ENCODE assay signal across 17 mouse cellular contexts in the genomic region with DNA sequence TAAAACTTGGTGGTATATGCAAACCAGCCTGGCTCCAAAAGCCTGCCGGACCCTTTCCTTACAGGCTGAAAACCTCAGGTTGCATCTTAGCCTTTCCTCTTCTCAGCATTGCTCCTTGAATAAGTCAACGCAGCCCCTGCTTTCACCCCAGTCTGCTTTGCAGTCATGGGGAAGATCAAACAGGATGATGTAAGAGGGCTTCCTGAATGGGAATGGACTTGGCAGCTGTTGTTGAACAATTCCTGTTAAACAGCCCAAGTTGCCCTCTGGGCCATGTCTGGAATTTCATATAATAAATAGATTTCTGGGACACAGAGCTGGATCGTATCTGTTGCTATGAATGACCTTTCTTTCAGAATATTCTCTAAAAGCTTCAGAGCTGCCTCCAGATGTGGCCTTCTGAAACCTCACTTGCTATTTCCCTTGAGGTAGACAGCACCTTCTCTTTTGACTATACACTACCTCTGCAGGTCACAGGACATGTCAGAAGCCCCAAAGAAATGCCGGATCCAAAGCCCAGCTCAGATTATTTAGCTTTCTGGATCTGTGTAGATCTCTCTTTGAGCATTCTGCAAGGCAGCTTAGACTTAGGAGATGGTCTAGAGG. TPM values are rescaled to one million over a fixed set of nuclear protein-coding genes. Genes with fewer than 3 reads are reported as not detected.
DNase-seq lines count a peak whose midpoint lies in the region; ATAC-seq and TF ChIP-seq lines count a peak whose summit lies in the region.
"Had no signal": no experiment of that assay in that cellular context is flagged by ENCODE, and none has a peak within 500 bp of the region (broad histone marks: within the 10 kb centered on the region; RNA-seq: fewer than 3 reads in every experiment).

No protein-coding gene starts in this region.

- H3K79me2 ChIP-seq in liver, adult 2 months (ENCODE audit: control insufficient read depth, insufficient read depth, low read length), result no peaks in the 10 kb centered on the region

- H3K4me1 ChIP-seq in embryonic facial prominence, embryonic 11.5 days (ENCODE audit: control insufficient read depth, insufficient read depth, low read length), result no peaks in the 10 kb centered on the region
- 0 out of 2 replicates have a peak, but pooled peaks cover 5% of the 10 kb centered on the region for H3K4me1 ChIP-seq in embryonic facial prominence, embryonic 10.5 days
- H3K4me1 ChIP-seq in liver, adult 2 months (ENCODE audit: control insufficient read depth, insufficient read depth, low read length), result no peaks in the 10 kb centered on the region
- H3K4me1 ChIP-seq in liver, embryonic 12.5 days, result no peaks in the 10 kb centered on the region
- H3K4me1 ChIP-seq: midbrain, embryonic 13.5 days had no signal

- 65% methylated on average over 4 of the region's 4 CpGs for WGBS in embryonic facial prominence, embryonic 11.5 days
- 83% methylated on average over 4 of the region's 4 CpGs for WGBS in embryonic facial prominence, embryonic 10.5 days
- WGBS in liver, adult 2 months, result 53% methylated on average over 4 of the region's 4 CpGs
- WGBS in liver, embryonic 12.5 days (ENCODE audit: insufficient replicate concordance), result 63% methylated on average over 4 of the region's 4 CpGs

- no peak for ATAC-seq in embryonic facial prominence, embryonic 11.5 days (replicated peaks; ENCODE audit: insufficient number of reproducible peaks, low FRiP score, low TSS enrichment, low read depth)
- ATAC-seq in liver, embryonic 12.5 days, result no peak
- ATAC-seq: midbrain, embryonic 13.5 days had no signal

- H3K27me3 ChIP-seq in embryonic facial prominence, embryonic 11.5 days (ENCODE audit: control insufficient read depth, insufficient read depth, low read length), result no peaks in the 10 kb centered on the region
- H3K27me3 ChIP-seq in embryonic facial prominence, embryonic 10.5 days (replicated peaks; ENCODE audit: low read depth, poor library complexity, severe bottlenecking), result no peaks in the 10 kb centered on the region
- no peaks in the 10 kb centered on the region for H3K27me3 ChIP-seq in liver, adult 2 months (ENCODE audit: control insufficient read depth, insufficient read depth, low read length)
- H3K27me3 ChIP-seq in liver, embryonic 12.5 days (replicated peaks), result no peaks in the 10 kb centered on the region
- H3K27me3 ChIP-seq: embryonic facial prominence, embryonic 15.5 days; midbrain, embryonic 13.5 days; neural tube, embryonic 13.5 days had no signal

- no peak overlapping the region for H3K4me2 ChIP-seq in embryonic facial prominence, embryonic 11.5 days (ENCODE audit: low read depth, low read length)
- no peak overlapping the region for H3K4me2 ChIP-seq in liver, embryonic 12.5 days
- H3K4me2 ChIP-seq: embryonic facial prominence, embryonic 15.5 days; midbrain, embryonic 13.5 days; neural tube, embryonic 13.5 days had no signal

- no peak for TF ChIP-seq CTCF in liver, adult 2 months (IDR thresholded peaks at IDR 0.05; ENCODE audit: low read depth, low read length)

- no peaks in the 10 kb centered on the region for H3K36me3 ChIP-seq in embryonic facial prominence, embryonic 11.5 days (replicated peaks; ENCODE audit: control insufficient read depth, insufficient read depth, low read depth, low read length)
- no peaks in the 10 kb centered on the region for H3K36me3 ChIP-seq in embryonic facial prominence, embryonic 10.5 days (replicated peaks)
- H3K36me3 ChIP-seq in liver, adult 2 months (ENCODE audit: control insufficient read depth, insufficient read depth, low read length), result no peaks in the 10 kb centered on the region
- no peaks in the 10 kb centered on the region for H3K36me3 ChIP-seq in liver, embryonic 12.5 days
- H3K36me3 ChIP-seq: embryonic facial prominence, embryonic 15.5 days; midbrain, embryonic 13.5 days; neural tube, embryonic 13.5 days had no signal

- no peak overlapping the region for H3K4me3 ChIP-seq in embryonic facial prominence, embryonic 11.5 days (ENCODE audit: low read depth, low read length)
- H3K4me3 ChIP-seq in embryonic facial prominence, embryonic 10.5 days, result no peak overlapping the region
- H3K4me3 ChIP-seq in liver, adult 2 months (ENCODE audit: insufficient read depth, low read depth, low read length), result no peak overlapping the region
- H3K4me3 ChIP-seq in liver, embryonic 12.5 days, result no peak overlapping the region
- H3K4me3 ChIP-seq: embryonic facial prominence, embryonic 15.5 days; midbrain, embryonic 13.5 days; neural tube, embryonic 13.5 days had no signal

- TF ChIP-seq POLR2A in liver, adult 2 months (IDR thresholded peaks at IDR 0.05; ENCODE audit: extremely low read depth, insufficient read depth, low read length), result no peak

- H3K9me3 ChIP-seq in embryonic facial prominence, embryonic 11.5 days (replicated peaks; ENCODE audit: control insufficient read depth, low read length), result no peaks in the 10 kb centered on the region
- H3K9me3 ChIP-seq in embryonic facial prominence, embryonic 10.5 days, result no peaks in the 10 kb centered on the region
- H3K9me3 ChIP-seq in liver, embryonic 12.5 days (replicated peaks), result no peaks in the 10 kb centered on the region
- H3K9me3 ChIP-seq: embryonic facial prominence, embryonic 15.5 days; midbrain, embryonic 13.5 days; neural tube, embryonic 13.5 days had no signal

- no peak overlapping the region for H3K9ac ChIP-seq in embryonic facial prominence, embryonic 11.5 days (replicated peaks; ENCODE audit: low read length)
- H3K9ac ChIP-seq in liver, adult 2 months (ENCODE audit: low read depth, low read length), result no peak overlapping the region
- H3K9ac ChIP-seq in liver, embryonic 12.5 days, result no peak overlapping the region
- H3K9ac ChIP-seq: embryonic facial prominence, embryonic 15.5 days; midbrain, embryonic 13.5 days; neural tube, embryonic 13.5 days had no signal

- peak; percentile 12 for DNase-seq in embryonic facial prominence, embryonic 11.5 days (ENCODE audit: low spot score)
- no peak for DNase-seq in embryonic facial prominence, embryonic 10.5 days (ENCODE audit: low spot score)
- DNase-seq in liver, adult 2 months (ENCODE audit: extremely low read depth, low read depth, low spot score), result peak; percentile 29
- DNase-seq in kidney, postnatal 14 days, result peak; percentile 45
- peak; percentile 24 for DNase-seq in mesoderm, embryonic 11.5 days (ENCODE audit: low read depth, low spot score)
- no peak for DNase-seq in left cerebral cortex, adult 9 months (ENCODE audit: low spot score in 2 of 2)
- no peak for DNase-seq in cerebellum, adult 11 months
- DNase-seq: B cell, adult 2 months; cerebellum, adult 9-11 months; heart, postnatal 14 days had no signal

- no peak overlapping the region for H3K27ac ChIP-seq in embryonic facial prominence, embryonic 11.5 days (replicated peaks; ENCODE audit: low read depth, low read length)
- H3K27ac ChIP-seq in embryonic facial prominence, embryonic 10.5 days (replicated peaks), result no peak overlapping the region
- H3K27ac ChIP-seq in liver, adult 2 months (replicated peaks; ENCODE audit: insufficient read depth, low read depth, low read length), result no peak overlapping the region
- H3K27ac ChIP-seq in liver, embryonic 12.5 days, result no peak overlapping the region
- H3K27ac ChIP-seq: embryonic facial prominence, embryonic 15.5 days; midbrain, embryonic 13.5 days; neural tube, embryonic 13.5 days had no signal

RNA-seq across cellular contexts. Expression of a gene that starts 1.0 kb away (rescaled TPM):
- not detected in 2 replicates for polyA plus RNA-seq in embryonic facial prominence, embryonic 11.5 days (2014; fragmentation: Nextera tagmentation; extraction: Ambion mirVana)
- polyA plus RNA-seq in embryonic facial prominence, embryonic 10.5 days (2016; fragmentation: Nextera tagmentation; extraction: Ambion mirVana), result not detected in 2 replicates
- total RNA-seq in liver, adult 2 months (2014; rRNA removed), result 0.09 and 0.13 TPM in 2 replicates
- polyA plus RNA-seq in liver, adult 2 months (2012; rRNA removed), result 0.02 TPM in 1 of 2 replicates, not detected in the other
- polyA plus RNA-seq in liver, embryonic 12.5 days (2016; fragmentation: Nextera tagmentation; extraction: Ambion mirVana), result 0.06 TPM in 1 of 2 replicates, not detected in the other
- total RNA-seq: gastrocnemius, postnatal 4 days; heart, postnatal 14 days; left cerebral cortex, postnatal 25 days had no signal
- polyA plus RNA-seq: embryonic facial prominence, embryonic 15.5 days; liver, embryonic 16.5 days; midbrain, embryonic 13.5 days; neural tube, embryonic 13.5 days had no signal

Comparison
In these comparisons a context has a peak if more than half of its experiments do, and no peak if none do; other contexts are left out.
1. DNase-seq: peak in embryonic facial prominence, embryonic 11.5 days (single experiment), liver, adult 2 months (single experiment), kidney, postnatal 14 days (single experiment) and mesoderm, embryonic 11.5 days (single experiment); none in embryonic facial prominence, embryonic 10.5 days (single experiment), left cerebral cortex, adult 9 months (0 of 2) and cerebellum, adult 11 months (single experiment).